Mouse (Mus musculus): Measurements from ENCODE around the gene Epha3. TPM values are rescaled to one million over a fixed set of nuclear protein-coding genes. Genes with fewer than 3 reads are reported as not detected.

Epha3 gene
- polyA plus RNA-seq, 1 experiment, result 1.0 TPM

- Histone ChIP-seq H3K4me3 (ENCODE audit: control insufficient read depth, low read depth, low read length) (no peak overlapping the region), H3K4me1 (ENCODE audit: control insufficient read depth, insufficient read depth, low read length) (no peaks in the 10 kb centered on the region), H3K36me3 (ENCODE audit: control insufficient read depth, insufficient read depth, low read length) (no peaks in the 10 kb centered on the region), H3K27ac (ENCODE audit: control insufficient read depth, insufficient read depth, low read depth, low read length) (no peak overlapping the region), H3K27me3 (ENCODE audit: control insufficient read depth, insufficient read depth, low read length) (no peaks in the 10 kb centered on the region)
- TF ChIP-seq CTCF (IDR thresholded peaks at IDR 0.05; ENCODE audit: control insufficient read depth, insufficient read depth, insufficient replicate concordance, low read depth, low read length) (no peak), POLR2A (IDR thresholded peaks at IDR 0.05; ENCODE audit: control insufficient read depth, low read depth, low read length) (no peak)
These were observed 146.7 kb downstream of the Epha3 start for GRCm38 (mm10) chr16:63717317-63717716.

GRCm38 (mm10) chr16:63706912-63707868, 156.8 kb downstream of the Epha3 start:
- Histone ChIP-seq H3K36me3 (ENCODE audit: control insufficient read depth, insufficient read depth, low read length) (no peaks in the 10 kb centered on the region), H3K4me1 (ENCODE audit: control insufficient read depth, insufficient read depth, low read length) (no peaks in the 10 kb centered on the region), H3K4me3 (ENCODE audit: control insufficient read depth, low read depth, low read length) (no peak overlapping the region), H3K27ac (ENCODE audit: control insufficient read depth, insufficient read depth, low read depth, low read length) (no peak overlapping the region), H3K27me3 (ENCODE audit: control insufficient read depth, insufficient read depth, low read length) (no peaks in the 10 kb centered on the region)
- TF ChIP-seq POLR2A (IDR thresholded peaks at IDR 0.05; ENCODE audit: control insufficient read depth, low read depth, low read length) (no peak), CTCF (IDR thresholded peaks at IDR 0.05; ENCODE audit: control insufficient read depth, insufficient read depth, insufficient replicate concordance, low read depth, low read length) (no peak)

GRCm38 (mm10) chr16:63689371-63689770, 174.6 kb downstream of the Epha3 start:
- Histone ChIP-seq H3K36me3 (ENCODE audit: control insufficient read depth, insufficient read depth, low read length) (no peaks in the 10 kb centered on the region), H3K27ac (ENCODE audit: control insufficient read depth, insufficient read depth, low read depth, low read length) (no peak overlapping the region), H3K4me3 (ENCODE audit: control insufficient read depth, low read depth, low read length) (no peak overlapping the region), H3K27me3 (ENCODE audit: control insufficient read depth, insufficient read depth, low read length) (no peaks in the 10 kb centered on the region), H3K4me1 (ENCODE audit: control insufficient read depth, insufficient read depth, low read length) (no peaks in the 10 kb centered on the region)
- no peak for TF ChIP-seq POLR2A (IDR thresholded peaks at IDR 0.05; ENCODE audit: control insufficient read depth, low read depth, low read length)
- TF ChIP-seq CTCF (IDR thresholded peaks at IDR 0.05; ENCODE audit: control insufficient read depth, insufficient read depth, insufficient replicate concordance, low read depth, low read length), result no peak

- H3K4me1 ChIP-seq (ENCODE audit: control insufficient read depth, insufficient read depth, low read length), result no peaks in the 10 kb centered on the region
- TF ChIP-seq CTCF (IDR thresholded peaks at IDR 0.05; ENCODE audit: control insufficient read depth, insufficient read depth, insufficient replicate concordance, low read depth, low read length) (no peak), POLR2A (IDR thresholded peaks at IDR 0.05; ENCODE audit: control insufficient read depth, low read depth, low read length) (no peak)
- no peaks in the 10 kb centered on the region for H3K27me3 ChIP-seq (ENCODE audit: control insufficient read depth, insufficient read depth, low read length)
- H3K27ac ChIP-seq (ENCODE audit: control insufficient read depth, insufficient read depth, low read depth, low read length), result no peak overlapping the region
- H3K36me3 ChIP-seq (ENCODE audit: control insufficient read depth, insufficient read depth, low read length), result no peaks in the 10 kb centered on the region
- H3K4me3 ChIP-seq (ENCODE audit: control insufficient read depth, low read depth, low read length), result no peak overlapping the region
These were observed 179.8 kb downstream of the Epha3 start for GRCm38 (mm10) chr16:63684211-63684610.

GRCm38 (mm10) chr16:63674426-63674825, 189.5 kb downstream of the Epha3 start:
- Histone ChIP-seq H3K36me3 (ENCODE audit: control insufficient read depth, insufficient read depth, low read length) (no peaks in the 10 kb centered on the region), H3K27me3 (ENCODE audit: control insufficient read depth, insufficient read depth, low read length) (no peaks in the 10 kb centered on the region), H3K4me1 (ENCODE audit: control insufficient read depth, insufficient read depth, low read length) (no peaks in the 10 kb centered on the region), H3K27ac (ENCODE audit: control insufficient read depth, insufficient read depth, low read depth, low read length) (no peak overlapping the region), H3K4me3 (ENCODE audit: control insufficient read depth, low read depth, low read length) (no peak overlapping the region)
- TF ChIP-seq POLR2A (IDR thresholded peaks at IDR 0.05; ENCODE audit: control insufficient read depth, low read depth, low read length), result no peak
- TF ChIP-seq CTCF (IDR thresholded peaks at IDR 0.05; ENCODE audit: control insufficient read depth, insufficient read depth, insufficient replicate concordance, low read depth, low read length), result no peak

GRCm38 (mm10) chr16:63673236-63673840, 190.6 kb downstream of the Epha3 start:
- H3K4me3 ChIP-seq (ENCODE audit: control insufficient read depth, low read depth, low read length), result no peak overlapping the region
- TF ChIP-seq CTCF (IDR thresholded peaks at IDR 0.05; ENCODE audit: control insufficient read depth, insufficient read depth, insufficient replicate concordance, low read depth, low read length) (no peak), POLR2A (IDR thresholded peaks at IDR 0.05; ENCODE audit: control insufficient read depth, low read depth, low read length) (no peak)

GRCm38 (mm10) chr16:63665897-63666464, 198.0 kb downstream of the Epha3 start:
- Histone ChIP-seq H3K4me3 (ENCODE audit: control insufficient read depth, low read depth, low read length) (no peak overlapping the region), H3K36me3 (ENCODE audit: control insufficient read depth, insufficient read depth, low read length) (no peaks in the 10 kb centered on the region), H3K27me3 (ENCODE audit: control insufficient read depth, insufficient read depth, low read length) (no peaks in the 10 kb centered on the region), H3K4me1 (ENCODE audit: control insufficient read depth, insufficient read depth, low read length) (no peaks in the 10 kb centered on the region), H3K27ac (ENCODE audit: control insufficient read depth, insufficient read depth, low read depth, low read length) (no peak overlapping the region)
- no peak for TF ChIP-seq POLR2A (IDR thresholded peaks at IDR 0.05; ENCODE audit: control insufficient read depth, low read depth, low read length)
- no peak for TF ChIP-seq CTCF (IDR thresholded peaks at IDR 0.05; ENCODE audit: control insufficient read depth, insufficient read depth, insufficient replicate concordance, low read depth, low read length)

More at GRCm38 (mm10) chr16:63673236-63673840, 190.6 kb downstream of the Epha3 start:
- Histone ChIP-seq H3K27me3 (ENCODE audit: control insufficient read depth, insufficient read depth, low read length) (no peaks in the 10 kb centered on the region), H3K4me1 (ENCODE audit: control insufficient read depth, insufficient read depth, low read length) (no peaks in the 10 kb centered on the region), H3K27ac (ENCODE audit: control insufficient read depth, insufficient read depth, low read depth, low read length) (no peak overlapping the region), H3K36me3 (ENCODE audit: control insufficient read depth, insufficient read depth, low read length) (no peaks in the 10 kb centered on the region)

Measured in testis, adult 2 months (tissue).